Mouse (Mus musculus): ENCODE results near the gene Plxnb3.

GRCm38 (mm10) chrX:73785666-73786065, 28.8 kb downstream of the Plxnb3 start:
- TF ChIP-seq CTCF (IDR thresholded peaks at IDR 0.05; ENCODE audit: control insufficient read depth, insufficient read depth, low read length): no peak
- no peak for TF ChIP-seq POLR2A (IDR thresholded peaks at IDR 0.05; ENCODE audit: borderline replicate concordance, control insufficient read depth, low read depth, low read length)
